Mouse (Mus musculus) bone marrow macrophage, adult 2 months (primary cell): ENCODE data around the gene Mocs1. TPM values are rescaled to one million over a fixed set of nuclear protein-coding genes. Genes with fewer than 3 reads are reported as not detected.

Source experiments
- H3K27ac ChIP-seq: 2 replicates; pipeline ENCODE4 v1.5.1; 2012; ENCODE audit warnings: low read depth, low read length; ENCODE audit not compliant: insufficient read depth
- H3K4me1 ChIP-seq: 2 replicates; pipeline ENCODE4 v1.6.1; 2012; ENCODE audit warnings: low read length; ENCODE audit not compliant: control insufficient read depth, insufficient read depth
- H3K4me3 ChIP-seq: 2 replicates; pipeline ENCODE4 v1.5.1; 2012; ENCODE audit warnings: mild to moderate bottlenecking, low read length, moderate library complexity; ENCODE audit not compliant: insufficient read depth
- CTCF ChIP-seq: IDR thresholded peaks from 2 replicates; pipeline ENCODE4 v1.5.1; 2012; ENCODE audit warnings: low read depth, mild to moderate bottlenecking, low read length, moderate library complexity
- POLR2A ChIP-seq: IDR thresholded peaks from 2 replicates; pipeline ENCODE4 v1.6.1; 2012; ENCODE audit warnings: mild to moderate bottlenecking, low read depth, low read length, borderline replicate concordance
- polyA plus RNA-seq: library from polyadenylated mRNA; stranded (reverse); fragments of >200 nt; gene quantifications from 2 replicates; pipeline ENCODE4 v1.2.4, GENCODE M21; 2012; ENCODE audit not compliant: missing spikeins, insufficient read depth, insufficient read length

Gene Mocs1
- polyA plus RNA-seq, 1 experiment, result 34.5 TPM

DNA sequence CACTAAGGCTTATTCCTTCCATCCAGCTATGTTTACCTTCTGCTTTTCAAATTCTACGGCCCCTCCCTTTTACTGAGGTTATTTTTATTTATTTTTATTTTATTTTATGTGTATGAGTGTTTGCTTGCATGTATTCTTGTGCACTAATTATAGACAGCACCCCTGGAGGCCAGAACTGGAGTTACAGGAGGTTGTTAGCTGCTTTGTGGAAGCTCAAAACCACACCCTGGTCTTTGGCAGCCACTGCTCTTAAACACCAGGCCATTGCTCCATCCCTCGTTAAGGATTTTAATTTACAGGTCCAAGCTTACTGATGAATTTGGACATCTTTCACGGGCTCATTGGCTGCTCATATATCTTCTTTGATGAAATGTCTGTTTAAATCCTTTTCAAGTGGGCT is 14.6 kb upstream of the Mocs1 start:
- no peaks in the 10 kb centered on the region for H3K4me1 ChIP-seq
- H3K4me3 ChIP-seq, result no peak overlapping the region
- TF ChIP-seq POLR2A (no peak), CTCF (no peak)
- H3K27ac ChIP-seq, result no peak overlapping the region

GRCm38 (mm10) chr17:49416228-49416627 is 11.9 kb upstream of the Mocs1 start:
- TF ChIP-seq CTCF (no peak), POLR2A (no peak)
- Histone ChIP-seq H3K27ac (no peak overlapping the region), H3K4me3 (no peak overlapping the region), H3K4me1 (no peaks in the 10 kb centered on the region)

DNA sequence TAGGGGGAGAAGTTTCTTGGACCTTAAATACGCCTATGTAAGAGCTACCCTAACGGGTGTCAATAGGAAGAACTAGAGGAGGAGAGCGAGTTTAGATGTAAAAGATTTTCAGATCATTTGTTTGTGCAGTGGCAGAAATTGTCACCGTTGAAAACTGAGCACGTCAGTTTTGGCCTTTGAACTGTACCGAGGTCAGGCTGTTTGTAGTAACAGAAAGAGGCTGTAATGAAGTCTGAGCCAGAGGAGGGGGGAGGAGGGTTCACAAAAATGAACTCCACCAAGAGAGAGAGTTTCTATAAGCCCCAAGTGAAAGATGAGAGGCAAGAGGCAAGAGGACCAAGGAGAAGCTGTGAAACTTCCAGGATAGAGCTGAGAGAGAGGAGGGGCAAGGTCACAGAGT is 8.3 kb upstream of the Mocs1 start:
- Histone ChIP-seq H3K27ac (no peak overlapping the region), H3K4me1 (peaks cover 13% of the 10 kb centered on the region), H3K4me3 (no peak overlapping the region)
- TF ChIP-seq CTCF (no peak), POLR2A (no peak)

GRCm38 (mm10) chr17:49422286-49423066 is 5.7 kb upstream of the Mocs1 start:
- peaks cover 13% of the 10 kb centered on the region for H3K4me1 ChIP-seq
- TF ChIP-seq POLR2A (no peak), CTCF (no peak)
- H3K4me3 ChIP-seq, result no peak overlapping the region
- 0 out of 2 replicates have a peak overlapping the region, but pooled peaks have one; percentile 19 for H3K27ac ChIP-seq

DNA sequence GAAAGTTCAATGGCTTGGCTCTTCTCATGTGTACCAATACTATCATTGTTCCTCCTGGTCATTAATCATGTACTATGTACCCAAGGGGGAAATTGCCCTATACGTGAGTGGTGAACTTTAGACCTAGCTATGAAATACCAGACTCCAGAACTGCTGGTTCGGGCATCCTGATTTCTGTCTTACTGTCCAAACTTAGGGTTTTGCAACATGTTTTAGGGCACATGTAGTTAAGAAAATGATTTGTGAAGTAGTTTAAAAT is 5.2 kb upstream of the Mocs1 start:
- no peak overlapping the region for H3K4me3 ChIP-seq
- peaks cover 17% of the 10 kb centered on the region for H3K4me1 ChIP-seq
- H3K27ac ChIP-seq, result no peak overlapping the region
- TF ChIP-seq POLR2A (no peak), CTCF (no peak)

DNA sequence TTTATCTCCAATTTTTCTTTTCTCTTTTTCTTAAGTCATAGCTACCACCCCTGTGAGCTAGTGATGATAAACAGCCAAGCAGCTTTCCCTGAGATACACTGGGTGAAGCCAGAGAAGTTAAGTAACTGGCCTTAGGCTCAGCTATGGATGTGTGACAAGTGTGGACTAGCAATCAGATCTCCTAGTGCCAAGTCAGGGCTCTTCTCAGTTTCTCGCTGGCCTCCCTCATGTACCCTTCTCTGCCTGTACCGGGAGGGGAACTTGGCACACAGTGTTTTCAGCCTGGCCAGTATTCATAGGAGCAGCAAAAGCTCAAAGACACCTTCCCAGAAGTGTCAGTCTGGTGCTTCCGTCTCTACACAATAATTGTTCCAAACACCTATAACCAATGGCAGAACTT is 4.3 kb upstream of the Mocs1 start:
- Histone ChIP-seq H3K27ac (no peak overlapping the region), H3K4me1 (peaks cover 17% of the 10 kb centered on the region), H3K4me3 (no peak overlapping the region)
- TF ChIP-seq POLR2A (no peak), CTCF (no peak)

DNA sequence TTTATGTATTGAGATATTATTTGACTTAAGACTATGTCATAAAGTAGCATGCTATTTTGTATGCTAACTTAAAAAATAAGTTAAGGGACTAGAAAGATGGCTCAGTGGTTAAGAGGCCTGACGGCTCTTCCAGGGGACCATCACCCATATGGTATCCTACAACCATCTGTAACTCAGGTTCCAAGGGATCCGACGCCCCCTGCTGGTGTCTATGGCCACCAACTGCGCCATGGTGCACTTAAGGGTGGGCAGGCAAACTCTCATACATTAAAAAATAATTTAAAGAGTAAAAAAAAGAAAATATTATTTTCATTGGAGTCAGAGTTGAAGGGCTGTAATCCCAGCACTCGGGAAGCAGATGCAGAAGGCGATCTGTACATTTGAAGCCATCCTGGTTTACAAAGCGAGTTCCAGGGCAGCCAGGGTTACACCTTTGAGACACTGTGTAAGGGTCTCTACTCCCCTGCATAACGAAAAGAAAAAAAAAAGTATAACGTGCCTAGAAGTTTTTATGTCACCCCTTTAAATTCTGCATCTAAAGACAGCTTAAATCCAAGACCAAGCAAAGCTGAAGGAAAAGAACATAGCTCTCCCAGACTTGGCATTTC is 427 bp upstream of the Mocs1 start:
- Histone ChIP-seq H3K27ac (no peak overlapping the region), H3K4me3 (no peak overlapping the region; the same call in 1 of the 2 replicates), H3K4me1 (peaks cover 33% of the 10 kb centered on the region)
- TF ChIP-seq POLR2A (no peak), CTCF (no peak)

DNA sequence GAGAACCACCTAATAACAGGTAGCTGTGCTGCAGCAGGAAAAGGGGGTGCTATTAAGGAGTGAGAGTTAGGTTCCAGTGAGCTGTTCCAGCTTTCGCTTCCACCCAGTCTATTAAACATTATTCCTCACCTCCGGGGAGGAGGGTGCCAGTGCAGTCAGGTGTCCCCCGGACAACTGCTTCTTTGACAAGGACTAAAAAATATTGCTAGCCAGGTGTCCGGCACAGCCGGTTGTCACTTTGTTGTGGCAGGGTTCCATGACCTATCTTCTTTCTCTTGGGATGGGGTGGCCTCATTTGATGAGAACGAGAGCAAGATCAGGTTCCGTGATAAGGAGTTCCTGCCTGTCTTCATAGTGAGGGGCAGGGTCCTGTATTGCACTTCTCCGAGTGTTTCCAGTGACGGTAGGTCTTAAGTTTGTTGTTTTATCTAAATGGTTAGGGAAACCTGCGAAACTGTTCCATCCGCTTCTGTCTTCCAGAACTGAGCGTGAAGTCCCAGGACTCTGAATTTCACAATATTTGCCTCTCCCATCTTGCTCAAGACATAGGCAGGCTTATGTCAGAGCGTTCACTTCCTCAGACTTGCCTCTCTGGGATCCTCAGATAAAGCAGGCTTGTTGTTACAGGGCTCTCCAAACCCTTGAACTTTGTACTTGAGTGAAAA is 721 bp downstream of the Mocs1 start:
- H3K27ac ChIP-seq, result peak overlapping the region; percentile 80
- H3K4me3 ChIP-seq, result peak overlapping the region; percentile 92
- H3K4me1 ChIP-seq, result peaks cover 43% of the 10 kb centered on the region
- TF ChIP-seq CTCF (no peak), POLR2A (no peak)

GRCm38 (mm10) chr17:49429471-49430129 is 1.4 kb downstream of the Mocs1 start:
- TF ChIP-seq POLR2A, result no peak
- TF ChIP-seq CTCF, result no peak
- H3K4me3 ChIP-seq, result peak overlapping the region; percentile 92
- H3K4me1 ChIP-seq, result peaks cover 43% of the 10 kb centered on the region
- peak overlapping the region; percentile 49 for H3K27ac ChIP-seq
